Mouse (Mus musculus) midbrain, embryonic 14.5 days (tissue): ENCODE data around the gene Prpf19. TPM values are rescaled to one million over a fixed set of nuclear protein-coding genes. Genes with fewer than 3 reads are reported as not detected.

Source experiments
- ATAC-seq: fragments of 200-750 bp; cut with Nextera tagmentation; 2 replicates; pipeline ENCODE4 v1.8.0; 2017; ENCODE audit warnings: moderate number of reproducible peaks, moderate library complexity; ENCODE audit not compliant: low FRiP score, low TSS enrichment
- DNase-seq: peaks from one replicate; pipeline ENCODE4 v3.0.0-alpha.2; 2015
- H3K27ac ChIP-seq: fragments of 300-500 bp; sonication (generic); replicated peaks from 2 replicates; pipeline ENCODE4 v1.5.1; 2014; ENCODE audit warnings: mild to moderate bottlenecking, low read depth, low read length, moderate library complexity
- H3K27me3 ChIP-seq: fragments of 300-500 bp; sonication (generic); 2 replicates; pipeline ENCODE4 v1.6.1; 2014; ENCODE audit warnings: low read length, control low read depth, mixed read lengths; ENCODE audit not compliant: control insufficient read depth, insufficient read depth
- H3K36me3 ChIP-seq: fragments of 300-500 bp; sonication (generic); 2 replicates; pipeline ENCODE4 v1.6.1; 2014; ENCODE audit warnings: low read length, control low read depth; ENCODE audit not compliant: control insufficient read depth, insufficient read depth
- H3K4me1 ChIP-seq: fragments of 300-500 bp; sonication (generic); 2 replicates; pipeline ENCODE4 v1.6.1; 2014; ENCODE audit warnings: mild to moderate bottlenecking, antibody characterized with exemption, low read length, control low read depth; ENCODE audit not compliant: control insufficient read depth, insufficient read depth
- H3K4me2 ChIP-seq: fragments of 300-500 bp; sonication (generic); 2 replicates; pipeline ENCODE4 v1.6.1; 2014; ENCODE audit warnings: mild to moderate bottlenecking, low read length, moderate library complexity
- H3K4me3 ChIP-seq: fragments of 300-500 bp; sonication (generic); replicated peaks from 2 replicates; pipeline ENCODE4 v1.5.1; 2014; ENCODE audit warnings: low read depth, low read length
- H3K9ac ChIP-seq: fragments of 300-500 bp; sonication (generic); replicated peaks from 2 replicates; pipeline ENCODE4 v1.6.1; 2014; ENCODE audit warnings: mild to moderate bottlenecking, low read length, moderate library complexity
- H3K9me3 ChIP-seq: fragments of 300-500 bp; sonication (generic); 2 replicates; pipeline ENCODE4 v1.6.1; 2016; ENCODE audit warnings: low read length, control low read depth, mixed read lengths; ENCODE audit not compliant: control insufficient read depth
- WGBS: fragments of 180-500 bp; shearing (Covaris S2); extraction: QIAGEN DNeasy Blood & Tissue Kit; methylation state at CpG from one replicate; pipeline ENCODE4 v1.1.7; 2014; 5-methylcytosine and 5-hydroxymethylcytosine counted together
- polyA plus RNA-seq: library from polyadenylated mRNA; unstranded; fragments of >200 nt; fragmentation: Nextera tagmentation; extraction: Ambion mirVana; gene quantifications from 2 replicates; pipeline ENCODE4 v1.2.1, GENCODE M21; 2014

Gene Prpf19
- 39.2 and 69.0 TPM in 2 replicates for polyA plus RNA-seq

GRCm38 (mm10) chr19:10895016-10895528 lies at the start of gene Prpf19:
Gene Prpf19, plus strand, starts transcription at chr19:10895231.
- DNase-seq (peak; percentile 99), ATAC-seq (peak; percentile 96)
- H3K4me1 ChIP-seq: peaks cover 12% of the 10 kb centered on the region
- H3K36me3 ChIP-seq: peaks cover 24% of the 10 kb centered on the region
- H3K27me3 ChIP-seq: no peaks in the 10 kb centered on the region
- H3K9me3 ChIP-seq: no peaks in the 10 kb centered on the region
- H3K4me3 ChIP-seq: peak within 1 kb of the TSS; percentile 85
- WGBS: under 1% methylated on average over 43 of the region's 43 CpGs
- peak within 1 kb of the TSS; percentile 85 for H3K9ac ChIP-seq
- peak within 1 kb of the TSS; percentile 89 for H3K27ac ChIP-seq
- peak within 1 kb of the TSS; percentile 92 for H3K4me2 ChIP-seq

- Histone ChIP-seq H3K4me1 (no peaks in the 10 kb centered on the region), H3K9ac (no peak overlapping the region), H3K27ac (no peak overlapping the region), H3K4me3 (no peak overlapping the region), H3K27me3 (no peaks in the 10 kb centered on the region), H3K4me2 (no peak overlapping the region), H3K36me3 (no peaks in the 10 kb centered on the region), H3K9me3 (no peaks in the 10 kb centered on the region)
- WGBS: 86% methylated on average over 3 of the region's 3 CpGs
- ATAC-seq (no peak), DNase-seq (no peak)
These were observed 49.6 kb upstream of the Prpf19 start for GRCm38 (mm10) chr19:10845454-10845853.

GRCm38 (mm10) chr19:10846150-10846549 lies 48.9 kb upstream of the Prpf19 start:
- no peaks in the 10 kb centered on the region for H3K27me3 ChIP-seq
- H3K4me1 ChIP-seq: no peaks in the 10 kb centered on the region
- H3K4me2 ChIP-seq: no peak overlapping the region
- no peaks in the 10 kb centered on the region for H3K9me3 ChIP-seq
- H3K4me3 ChIP-seq: no peak overlapping the region
- H3K27ac ChIP-seq: no peak overlapping the region
- H3K36me3 ChIP-seq: no peaks in the 10 kb centered on the region
- DNase-seq (no peak), ATAC-seq (no peak)
- WGBS: 63% methylated on average over 7 of the region's 7 CpGs
- H3K9ac ChIP-seq: no peak overlapping the region

- H3K4me3 ChIP-seq: no peak overlapping the region
- H3K9ac ChIP-seq: no peak overlapping the region
- no peaks in the 10 kb centered on the region for H3K4me1 ChIP-seq
- H3K9me3 ChIP-seq: no peaks in the 10 kb centered on the region
- H3K36me3 ChIP-seq: no peaks in the 10 kb centered on the region
- H3K4me2 ChIP-seq: no peak overlapping the region
- H3K27ac ChIP-seq: no peak overlapping the region
- 54% methylated on average over 3 of the region's 3 CpGs for WGBS
- no peak for DNase-seq
- H3K27me3 ChIP-seq: no peaks in the 10 kb centered on the region
- no peak for ATAC-seq
These were observed 47.5 kb upstream of the Prpf19 start for GRCm38 (mm10) chr19:10847311-10848087.

GRCm38 (mm10) chr19:10855422-10855821 lies 39.6 kb upstream of the Prpf19 start:
- no peaks in the 10 kb centered on the region for H3K9me3 ChIP-seq
- no peaks in the 10 kb centered on the region for H3K27me3 ChIP-seq
- peaks cover 49% of the 10 kb centered on the region for H3K36me3 ChIP-seq
- no peak overlapping the region for H3K4me3 ChIP-seq
- DNase-seq (no peak), ATAC-seq (no peak)
- no peak overlapping the region for H3K27ac ChIP-seq
- no peak overlapping the region for H3K9ac ChIP-seq
- H3K4me1 ChIP-seq: no peaks in the 10 kb centered on the region
- 95% methylated on average over 3 of the region's 3 CpGs for WGBS
- no peak overlapping the region for H3K4me2 ChIP-seq

- H3K36me3 ChIP-seq: peaks cover 60% of the 10 kb centered on the region
- no peak overlapping the region for H3K4me3 ChIP-seq
- H3K27me3 ChIP-seq: no peaks in the 10 kb centered on the region
- ATAC-seq (0 out of 2 replicates have a peak, but pooled peaks have one; percentile 1), DNase-seq (no peak)
- 56% methylated on average over 2 of the region's 2 CpGs for WGBS
- H3K4me1 ChIP-seq: no peaks in the 10 kb centered on the region
- H3K27ac ChIP-seq: no peak overlapping the region
- no peaks in the 10 kb centered on the region for H3K9me3 ChIP-seq
- no peak overlapping the region for H3K4me2 ChIP-seq
- no peak overlapping the region for H3K9ac ChIP-seq
These were observed 38.5 kb upstream of the Prpf19 start for GRCm38 (mm10) chr19:10856520-10856919.

- no peak overlapping the region for H3K27ac ChIP-seq
- 50% methylated on average over 22 of the region's 22 CpGs for WGBS
- H3K4me2 ChIP-seq: no peak overlapping the region
- no peak for DNase-seq
- no peaks in the 10 kb centered on the region for H3K4me1 ChIP-seq
- H3K4me3 ChIP-seq: no peak overlapping the region
- no peaks in the 10 kb centered on the region for H3K9me3 ChIP-seq
- peaks cover 95% of the 10 kb centered on the region for H3K36me3 ChIP-seq
- ATAC-seq: no peak
- no peak overlapping the region for H3K9ac ChIP-seq
- no peaks in the 10 kb centered on the region for H3K27me3 ChIP-seq
These were observed 34.9 kb upstream of the Prpf19 start for GRCm38 (mm10) chr19:10860072-10860497.

- no peak for DNase-seq
- Histone ChIP-seq H3K4me2 (no peak overlapping the region), H3K4me3 (no peak overlapping the region), H3K9ac (no peak overlapping the region), H3K9me3 (no peaks in the 10 kb centered on the region), H3K27ac (no peak overlapping the region), H3K27me3 (no peaks in the 10 kb centered on the region), H3K4me1 (peaks cover 21% of the 10 kb centered on the region), H3K36me3 (peaks cover 60% of the 10 kb centered on the region)
- WGBS: 93% methylated on average over 13 of the region's 13 CpGs
- no peak for ATAC-seq
These were observed 28.7 kb upstream of the Prpf19 start for GRCm38 (mm10) chr19:10866351-10866750.
